Mouse (Mus musculus) bone marrow macrophage, adult 2 months (primary cell): ENCODE results near the gene Csnk1g2.

ENCODE experiments used
- CTCF ChIP-seq: IDR thresholded peaks from 2 replicates; pipeline ENCODE4 v1.5.1; 2012; ENCODE audit warnings: low read depth, mild to moderate bottlenecking, low read length, moderate library complexity
- POLR2A ChIP-seq: IDR thresholded peaks from 2 replicates; pipeline ENCODE4 v1.6.1; 2012; ENCODE audit warnings: mild to moderate bottlenecking, low read depth, low read length, borderline replicate concordance

DNA sequence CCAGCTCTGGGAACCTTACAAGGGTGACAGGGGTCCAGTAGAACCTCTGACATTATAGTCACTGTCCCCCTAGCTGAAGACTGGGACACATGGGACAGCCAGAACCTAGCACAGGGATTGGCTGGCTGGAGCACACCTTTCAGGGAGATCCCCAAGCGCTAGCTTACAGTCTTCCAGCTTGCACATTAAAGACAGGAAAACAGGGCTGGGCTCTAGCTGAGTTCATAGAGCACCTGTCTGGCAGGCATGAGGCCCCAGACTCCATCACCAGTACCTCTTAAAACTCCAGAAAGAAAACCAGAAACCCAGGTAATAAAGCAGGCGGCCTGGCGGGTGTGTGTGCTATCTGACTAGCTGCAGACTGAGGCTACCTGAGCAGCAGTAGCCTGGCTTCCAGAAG is 51.1 kb downstream of the Csnk1g2 start:
- TF ChIP-seq CTCF (no peak), POLR2A (no peak)
